Mouse (Mus musculus) ZHBTc4 (cell line): ENCODE results near the gene Usp44.
"Not testable (repeated sequence)": the region's sequence is repeated elsewhere in the genome, so short reads cannot be mapped to it uniquely, and the experiment has no call there.

Experiments used
- DNase-seq: peaks from one replicate; pipeline ENCODE4 v3.0.0-alpha.2; 2011; ENCODE audit warnings: low read depth, low spot score

Usp44 gene

DNA sequence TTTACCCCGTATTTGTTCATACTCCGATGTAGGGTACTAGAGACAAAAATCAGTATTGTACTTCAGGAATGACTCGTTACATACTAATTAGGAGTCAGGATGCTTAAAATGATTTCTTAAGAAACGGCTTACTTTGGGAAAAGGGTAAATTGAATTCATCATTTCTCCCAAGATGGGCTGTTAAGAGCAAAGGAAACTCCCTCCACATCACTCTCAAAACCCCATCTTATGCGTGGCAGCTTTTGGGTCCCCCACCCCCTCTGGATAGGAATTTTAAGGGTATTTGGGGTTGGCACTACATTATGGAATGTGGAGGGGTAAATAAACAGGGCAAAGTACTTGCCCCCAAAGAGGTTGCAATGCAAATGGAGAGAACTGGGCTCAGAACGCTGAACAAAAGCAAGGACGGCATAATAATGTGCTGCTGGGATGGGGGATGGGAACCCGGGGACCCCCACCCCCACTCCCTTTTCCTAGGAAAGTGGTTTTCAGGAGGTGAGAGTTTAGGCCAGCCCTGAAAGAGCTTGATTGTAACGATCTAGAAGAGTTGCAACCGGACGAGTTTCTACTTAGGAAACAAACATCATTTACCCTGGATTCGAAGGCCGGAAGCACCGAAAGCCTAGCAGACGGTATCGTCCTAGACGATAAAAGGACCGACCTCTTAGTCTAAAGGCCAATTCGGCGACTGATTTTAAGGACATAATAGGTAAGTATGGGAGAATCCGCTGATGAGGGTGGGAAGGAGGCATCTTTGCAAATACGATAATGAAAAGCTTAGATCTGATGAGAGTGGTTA is at the start of gene Usp44:
Gene Usp44 (plus strand): TSS at position 625 of the 799 bp plus-strand sequence.
- DNase-seq = no peak

DNA sequence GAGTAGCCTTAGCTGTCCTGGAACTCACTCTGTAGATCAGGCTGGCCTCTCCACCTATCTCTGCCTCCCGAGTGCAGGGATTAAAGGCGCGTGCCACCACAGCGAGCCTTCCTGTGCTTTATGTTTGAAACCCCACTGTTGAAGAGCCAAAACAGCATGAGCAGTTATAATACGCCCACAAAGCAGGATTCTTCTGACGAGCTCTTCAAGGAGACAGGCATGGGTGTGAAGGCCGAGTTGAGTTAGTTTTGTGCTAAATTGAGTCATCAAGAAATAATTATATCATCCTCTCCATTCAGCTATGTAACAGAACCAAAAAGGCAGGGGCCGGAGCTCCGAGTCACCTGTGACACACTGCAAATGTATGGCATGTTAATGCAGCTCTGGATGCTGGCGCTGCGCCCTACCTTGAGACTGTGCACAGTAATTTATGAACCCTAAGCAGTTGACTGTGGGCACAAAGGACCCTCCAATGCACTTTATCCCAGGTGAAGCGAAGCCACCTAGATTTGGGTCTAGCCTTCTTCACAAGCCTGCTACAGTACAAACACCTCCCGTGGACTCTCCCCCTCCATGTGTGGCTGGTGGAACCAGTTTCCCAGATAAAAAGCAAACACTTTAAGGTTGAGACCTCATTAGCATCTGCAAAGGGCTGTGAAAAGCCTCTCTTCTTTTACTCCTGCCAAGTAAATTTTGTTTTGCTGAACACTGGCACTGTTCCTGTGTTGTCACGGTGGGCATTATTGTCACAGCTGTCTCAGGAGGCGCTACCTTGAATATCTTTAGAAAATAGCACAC is 47.9 kb upstream of the Usp44 start:
- no peak for DNase-seq

DNA sequence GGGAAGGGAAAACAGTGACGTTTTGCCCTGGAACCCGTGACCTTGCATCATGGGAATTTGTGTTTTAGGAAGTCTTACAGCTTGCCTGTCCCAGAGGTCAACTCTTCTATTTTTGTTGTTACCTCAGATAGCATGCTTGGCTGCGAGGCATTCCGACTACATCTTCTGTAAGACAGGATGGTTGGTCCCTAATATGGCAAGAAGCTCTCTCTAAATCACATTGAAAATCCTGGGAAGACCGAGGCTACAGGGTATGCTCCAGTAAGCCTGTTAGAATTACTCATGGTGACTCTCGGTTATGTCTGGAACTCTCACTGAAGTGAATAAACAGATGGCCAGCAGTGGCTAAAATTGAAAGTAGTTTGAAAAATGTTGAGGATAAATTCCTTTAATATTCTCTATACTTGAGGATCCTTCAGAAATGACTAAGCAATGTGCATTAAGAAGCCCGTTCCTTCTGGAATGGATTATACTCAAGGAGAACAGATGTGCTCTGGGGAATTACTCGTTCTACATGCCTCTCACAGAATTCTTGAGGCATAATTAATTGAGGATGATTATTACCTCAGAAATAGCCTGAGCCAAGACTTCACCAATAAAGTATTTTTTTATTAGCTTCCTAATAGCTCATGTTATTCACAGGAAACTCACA is 31.5 kb upstream of the Usp44 start:
- DNase-seq = no peak

DNA sequence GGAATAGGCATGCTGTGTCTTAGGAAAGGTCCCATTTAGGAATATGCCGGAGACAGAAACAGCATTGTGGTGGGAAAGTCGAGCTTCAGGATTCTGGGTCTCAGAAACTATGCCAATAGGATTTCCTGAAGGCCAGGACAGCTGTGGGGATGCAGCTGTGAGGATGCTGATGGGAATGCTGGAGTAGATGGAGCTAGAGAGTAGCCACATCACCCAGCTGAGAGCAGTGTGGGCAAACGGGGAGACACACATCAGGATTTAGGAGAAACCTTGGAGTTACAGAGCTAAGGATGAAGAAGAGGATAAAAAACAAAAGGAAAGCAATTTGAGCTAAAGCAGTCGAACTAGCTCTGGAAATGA is 31.0 kb upstream of the Usp44 start:
- DNase-seq = no peak

DNA sequence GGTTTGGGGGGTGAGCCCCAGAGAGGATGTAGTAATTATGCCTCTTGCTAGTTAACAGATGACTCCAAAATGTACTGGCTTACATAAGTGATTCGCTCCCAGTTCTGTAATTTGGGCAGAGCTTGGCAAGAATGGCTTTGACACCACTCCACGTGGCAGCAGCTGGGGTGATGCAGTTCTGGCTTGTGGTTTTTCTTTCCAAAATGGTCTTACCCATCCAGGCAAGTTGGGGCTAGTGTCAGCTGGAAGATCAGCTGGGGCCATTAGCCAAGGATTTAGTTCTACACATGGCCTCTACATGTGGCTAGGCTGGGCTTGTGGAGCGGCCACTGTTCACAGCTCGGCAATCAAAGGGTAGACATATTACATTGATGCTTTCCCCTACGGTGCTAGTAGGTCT is 30.5 kb upstream of the Usp44 start:
- DNase-seq = no peak

DNA sequence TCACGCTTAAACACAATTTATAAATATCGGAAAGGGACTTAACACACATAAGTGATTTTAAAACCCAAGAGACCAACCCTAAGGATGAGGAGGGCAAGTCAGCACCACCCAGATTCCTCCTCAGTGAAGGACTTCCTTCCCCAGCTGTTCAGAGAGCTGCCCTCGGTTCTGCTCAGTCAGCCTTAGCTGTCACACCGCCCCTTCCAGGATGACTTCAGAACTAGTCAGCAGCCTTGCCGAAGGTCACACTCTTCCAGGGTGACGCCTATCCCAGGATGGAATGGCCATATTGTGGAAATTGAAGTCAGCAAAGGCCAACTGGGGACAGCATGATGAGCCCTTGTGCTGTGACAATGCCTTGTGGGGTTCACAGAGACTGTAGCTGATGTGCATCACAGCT is 28.2 kb upstream of the Usp44 start:
- DNase-seq = no peak

DNA sequence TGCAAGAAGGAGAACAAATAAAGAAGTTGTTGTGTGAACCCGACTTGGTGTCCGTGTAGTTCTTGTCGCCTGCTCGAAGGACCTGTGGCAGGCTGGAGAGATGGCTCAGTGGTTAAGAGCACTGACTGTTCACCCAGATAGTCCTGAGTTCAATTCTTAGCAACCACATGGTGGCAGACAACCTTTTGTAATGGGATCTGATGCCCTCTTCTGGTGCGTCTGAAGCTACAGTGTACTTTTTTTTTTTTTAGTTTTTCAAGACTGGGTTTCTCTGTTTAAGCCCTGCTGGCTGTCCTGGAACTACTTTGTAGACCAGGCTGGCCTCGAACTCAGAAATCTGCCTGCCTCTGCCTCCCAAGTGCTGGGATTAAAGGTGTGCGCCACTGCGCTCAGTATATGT is 21.9 kb upstream of the Usp44 start:
- not testable (repeated sequence) for DNase-seq

DNA sequence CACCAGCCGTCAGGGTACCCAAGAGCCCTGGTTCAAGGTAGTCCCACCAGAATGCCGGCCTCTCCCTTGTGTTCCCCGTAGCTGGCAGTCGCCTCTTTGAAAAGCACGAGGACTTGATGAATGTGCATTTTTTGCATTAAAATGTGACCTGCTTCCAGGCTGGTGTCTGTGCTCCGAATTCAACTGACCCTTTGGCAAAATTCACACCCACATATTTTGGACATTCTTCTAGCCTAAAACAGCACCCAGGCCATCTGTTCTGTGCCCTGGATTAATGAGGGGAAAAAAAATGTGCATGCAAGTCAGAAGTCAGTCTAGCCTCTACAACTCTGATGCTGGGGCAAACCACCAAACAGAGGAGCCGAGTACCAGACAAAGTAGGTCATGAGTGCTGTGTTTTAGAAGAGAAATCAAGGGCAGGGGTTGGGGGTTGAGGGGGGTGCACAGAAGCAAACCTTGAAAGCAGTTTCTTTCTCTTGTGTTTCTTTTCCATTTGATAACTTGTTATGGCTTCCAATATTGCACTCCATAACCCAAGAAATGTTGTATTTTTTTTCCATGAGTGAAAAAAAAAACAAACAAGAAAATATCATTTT is 20.7 kb upstream of the Usp44 start:
- DNase-seq = no peak

DNA sequence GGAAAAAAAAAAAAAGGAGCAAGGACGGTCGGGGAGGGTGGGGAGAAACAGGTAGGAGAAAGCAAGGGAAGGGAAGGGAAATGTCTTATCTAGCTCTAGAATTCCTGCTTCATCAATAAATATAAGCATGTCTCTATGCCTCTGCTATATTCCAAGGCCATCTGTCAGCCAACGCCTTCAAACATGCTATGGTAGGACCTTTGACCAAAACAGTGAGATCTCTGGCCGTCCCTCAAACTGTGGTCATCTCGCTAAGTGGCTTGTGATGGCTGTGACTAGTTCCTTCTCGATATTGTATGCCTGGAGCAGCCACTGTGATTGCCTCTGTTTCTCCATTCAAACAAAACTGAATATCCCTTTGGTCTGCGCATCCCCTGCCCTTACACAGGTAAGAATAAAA is 19.3 kb upstream of the Usp44 start:
- no peak for DNase-seq

DNA sequence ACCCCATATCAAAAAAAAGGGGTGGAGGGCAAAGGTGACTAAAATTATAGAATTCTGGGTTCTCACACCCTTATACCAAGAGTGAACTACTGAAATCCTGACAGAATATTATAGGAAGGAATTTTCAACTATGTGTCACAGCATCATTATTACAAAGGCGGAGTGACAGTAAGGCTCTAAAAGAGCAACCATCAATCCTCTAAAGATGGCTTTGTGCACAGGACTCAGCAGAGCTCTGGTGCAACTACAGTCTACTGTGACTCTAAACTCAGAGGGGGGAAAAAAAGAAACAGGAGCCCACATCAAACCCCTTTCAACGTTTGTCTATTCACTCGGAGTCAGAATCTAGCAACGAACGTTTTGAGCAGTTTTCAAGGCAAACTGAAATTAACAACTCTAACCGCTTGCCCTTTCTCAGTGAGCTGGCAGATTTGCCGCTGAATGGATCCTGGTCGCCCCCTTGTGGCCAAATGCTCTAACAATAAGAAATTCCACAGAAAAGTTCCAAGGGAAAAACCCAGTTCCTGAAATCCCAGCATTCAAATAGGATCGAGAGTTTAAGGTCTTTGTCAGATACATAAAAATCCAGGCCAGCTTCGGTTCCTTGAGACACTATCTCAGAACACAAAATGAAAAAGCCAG is 18.5 kb upstream of the Usp44 start:
- peak; percentile 80 for DNase-seq

DNA sequence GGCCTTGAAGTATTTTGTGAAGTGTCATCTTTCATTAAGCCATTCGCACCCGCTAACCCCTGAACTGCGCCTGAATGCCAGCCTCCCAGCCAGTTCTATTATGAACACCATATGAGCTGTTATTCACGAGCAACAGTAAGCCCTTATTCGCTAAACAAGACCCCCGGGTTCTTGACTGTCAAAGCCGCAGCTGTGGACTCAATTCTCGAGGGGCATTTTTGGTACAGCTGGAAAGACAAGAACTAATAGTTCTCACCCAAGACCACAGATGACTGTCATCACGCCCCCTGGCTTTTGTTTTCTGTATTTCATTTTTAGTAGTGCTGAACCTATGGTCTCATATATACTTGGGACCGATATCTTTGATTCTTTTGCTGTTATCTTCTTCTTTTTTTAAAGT is 17.6 kb upstream of the Usp44 start:
- no peak for DNase-seq

DNA sequence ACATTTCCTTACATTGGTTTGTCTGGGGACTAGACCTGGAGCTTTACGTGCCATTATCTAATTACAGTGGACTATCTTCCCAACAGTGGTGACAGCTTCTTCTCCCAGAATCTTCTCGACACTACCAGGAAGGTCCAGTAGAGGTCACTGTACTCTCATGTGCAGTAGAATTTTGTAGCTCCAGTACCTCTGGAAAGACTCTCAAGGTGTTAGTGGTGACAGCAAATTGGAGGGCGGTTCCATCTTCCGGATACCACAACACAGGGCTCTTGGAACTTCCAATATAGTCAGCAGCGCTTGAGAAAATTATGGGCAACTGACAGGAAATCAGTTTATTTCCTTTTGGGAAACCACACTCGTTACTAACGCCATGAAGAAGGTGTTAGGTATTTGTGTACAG is 12.7 kb upstream of the Usp44 start:
- DNase-seq = peak; percentile 87

DNA sequence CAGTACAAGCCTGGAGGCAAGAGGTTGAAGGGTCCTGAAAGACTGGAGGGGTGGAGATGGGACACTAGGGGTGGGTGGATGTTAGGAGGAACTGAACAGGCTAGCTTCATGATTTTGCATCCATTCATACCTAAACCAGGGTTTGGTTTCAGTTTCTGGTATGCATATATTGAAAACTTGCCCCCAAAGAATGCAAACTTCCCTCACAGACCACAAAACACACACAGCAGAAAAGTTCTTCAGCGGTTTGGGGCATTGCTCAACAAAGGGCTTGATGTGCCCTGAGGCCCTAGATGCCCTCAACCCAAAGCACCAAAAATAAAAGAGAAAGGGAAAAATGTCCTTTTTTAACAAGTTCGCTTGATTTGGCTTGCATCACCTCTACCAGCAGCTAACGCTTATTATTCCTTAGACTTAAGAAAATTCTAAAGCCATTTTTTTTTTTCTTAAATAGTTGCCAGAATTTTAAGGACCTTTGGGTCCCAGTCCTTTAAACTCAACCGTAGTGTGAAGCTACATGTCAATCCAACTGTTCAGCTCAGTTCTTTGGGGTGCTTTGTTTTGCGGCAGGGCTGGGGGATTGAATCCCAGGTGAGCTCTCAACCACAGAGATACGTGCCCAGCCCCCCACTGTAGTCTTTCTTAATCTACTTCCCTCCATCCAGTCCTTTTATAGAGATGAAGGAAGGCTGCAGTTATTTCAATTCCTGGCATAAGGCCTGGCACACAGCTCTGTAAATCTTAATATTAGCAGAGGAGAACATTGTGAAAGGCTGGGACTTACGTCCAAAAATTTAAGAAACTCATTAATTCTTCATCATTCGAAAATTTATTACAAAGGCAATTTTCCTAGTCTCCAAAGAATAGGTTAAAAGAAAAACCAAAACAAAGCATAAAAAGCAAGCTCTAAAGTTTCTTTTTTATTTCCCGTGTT is 1.2 kb upstream of the Usp44 start:
- no peak for DNase-seq

DNA sequence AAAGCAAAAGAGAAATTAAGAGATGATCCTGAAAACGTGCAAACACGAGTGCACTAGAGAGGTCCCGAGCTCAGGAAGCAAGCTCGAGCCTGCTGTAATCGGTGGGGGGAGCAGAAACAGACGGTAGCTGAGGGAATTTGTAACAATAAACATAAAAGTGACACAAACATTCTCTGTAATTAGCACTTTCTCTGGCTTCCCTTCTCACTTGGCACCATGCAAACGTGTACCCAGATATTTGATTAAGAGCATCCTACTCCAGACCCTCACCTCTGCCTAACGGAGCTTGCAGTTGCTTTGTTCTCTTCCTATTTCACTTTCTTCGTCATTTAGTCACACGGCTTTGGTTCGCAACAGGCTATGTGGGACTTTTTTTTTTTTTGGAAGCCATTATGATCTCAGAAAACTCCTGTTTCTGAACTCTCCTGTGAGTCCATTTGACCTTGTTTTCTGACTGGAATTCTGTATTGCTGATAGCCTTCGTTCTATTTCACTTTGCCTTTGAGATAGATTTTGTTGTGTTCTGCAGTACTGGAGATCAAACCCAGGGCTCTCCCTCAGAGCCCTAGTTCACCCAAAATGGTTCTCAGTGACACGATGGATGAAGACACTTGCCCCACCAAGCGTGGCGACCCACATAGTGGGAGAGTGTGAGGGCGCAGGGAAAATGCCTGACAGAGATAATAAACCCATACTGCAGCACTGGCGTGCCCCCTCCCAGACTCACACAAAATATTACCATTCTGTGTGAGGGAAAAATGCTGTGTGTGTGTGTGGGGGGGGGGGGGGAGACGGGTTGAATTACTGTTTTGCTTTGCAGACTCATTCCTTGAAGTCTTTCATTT is 597 bp downstream of the Usp44 start:
- DNase-seq = no peak

DNA sequence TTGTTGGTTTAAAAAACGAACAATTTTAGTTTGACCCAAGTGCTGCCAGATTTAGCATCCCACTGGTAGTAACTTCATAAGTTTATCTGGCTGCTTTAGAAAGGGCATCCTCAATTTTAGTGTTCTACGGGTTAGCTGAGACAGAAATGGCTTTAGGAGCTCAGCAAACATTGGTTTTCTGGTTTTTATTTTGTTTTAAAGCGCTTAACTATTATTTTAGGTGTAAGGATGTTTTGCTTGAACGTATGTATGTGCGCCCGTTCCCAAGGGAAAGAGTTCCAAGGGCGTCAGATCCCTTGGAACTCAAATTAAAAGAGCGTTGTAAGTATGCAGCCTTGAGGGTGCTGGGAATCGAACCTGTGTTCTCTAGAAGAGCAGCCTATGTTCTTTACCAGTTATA is 1.5 kb downstream of the Usp44 start:
- no peak for DNase-seq

DNA sequence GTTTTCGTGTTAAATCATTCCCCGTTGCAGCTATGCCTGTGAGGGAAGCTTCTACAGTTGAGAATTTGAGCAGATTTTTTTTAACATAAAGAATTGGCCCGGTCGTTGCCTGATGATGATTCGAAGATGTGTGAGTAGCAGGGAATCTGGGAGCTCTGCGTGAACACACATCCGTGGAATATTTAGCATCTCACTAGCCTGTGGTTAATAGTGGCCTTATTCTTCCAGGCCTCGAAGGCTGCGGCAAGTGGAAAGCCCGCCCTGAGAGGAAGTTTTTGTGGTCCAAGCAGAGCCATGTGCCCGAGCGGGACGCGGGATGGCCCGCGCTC is 2.0 kb downstream of the Usp44 start:
- no peak for DNase-seq

DNA sequence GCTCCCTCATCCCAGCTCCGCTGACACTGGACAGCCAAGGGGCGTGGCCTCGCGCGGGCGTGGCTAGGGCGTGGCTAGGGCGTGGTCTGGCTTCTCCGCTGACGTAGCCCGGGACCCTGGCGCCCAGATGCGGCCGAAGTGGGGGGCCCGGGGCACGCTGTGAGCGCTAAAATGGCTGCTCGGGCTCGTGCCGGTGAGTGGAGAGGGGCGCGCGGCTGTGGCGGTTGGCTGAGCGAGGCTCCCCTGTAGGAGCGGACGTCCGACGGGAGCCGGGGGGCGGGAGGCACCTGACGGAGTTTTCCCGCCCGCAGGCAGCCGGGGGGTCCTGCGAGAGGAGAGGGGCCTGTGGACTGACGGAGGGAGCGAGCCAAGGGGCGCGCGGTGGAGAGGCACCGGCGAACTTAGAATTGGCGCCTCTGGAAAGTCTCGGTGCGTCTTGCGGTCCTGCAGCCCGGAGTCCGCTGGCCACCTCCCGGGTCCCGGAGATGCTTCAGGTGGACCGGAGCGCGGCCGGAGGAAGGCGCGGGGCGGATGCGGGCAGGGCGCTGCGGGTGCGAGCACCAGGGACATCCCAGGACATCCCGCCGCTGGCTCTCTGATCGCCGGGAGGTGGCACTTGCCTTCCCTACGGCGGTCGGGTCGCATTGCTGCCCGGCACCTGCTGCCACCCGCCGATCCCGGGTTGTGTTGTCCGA is 2.5 kb downstream of the Usp44 start:
- peak; percentile 76 for DNase-seq

DNA sequence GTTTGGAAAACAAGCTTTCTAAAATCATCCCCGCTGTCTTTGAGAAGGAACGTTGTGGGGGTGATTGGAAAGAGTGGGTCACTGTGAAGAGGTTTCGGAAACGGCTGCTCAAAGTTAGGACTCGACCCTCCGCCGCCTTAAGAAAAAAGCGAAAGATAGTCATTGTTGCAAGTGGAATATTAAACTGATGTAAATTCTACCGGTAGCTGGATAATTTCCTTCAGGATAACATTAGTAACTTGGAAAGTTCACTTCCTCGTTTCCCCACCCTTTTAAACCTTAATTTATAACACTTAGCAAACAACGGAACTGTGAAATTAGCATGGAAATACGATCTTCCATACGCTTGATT is 3.0 kb downstream of the Usp44 start:
- no peak for DNase-seq

DNA sequence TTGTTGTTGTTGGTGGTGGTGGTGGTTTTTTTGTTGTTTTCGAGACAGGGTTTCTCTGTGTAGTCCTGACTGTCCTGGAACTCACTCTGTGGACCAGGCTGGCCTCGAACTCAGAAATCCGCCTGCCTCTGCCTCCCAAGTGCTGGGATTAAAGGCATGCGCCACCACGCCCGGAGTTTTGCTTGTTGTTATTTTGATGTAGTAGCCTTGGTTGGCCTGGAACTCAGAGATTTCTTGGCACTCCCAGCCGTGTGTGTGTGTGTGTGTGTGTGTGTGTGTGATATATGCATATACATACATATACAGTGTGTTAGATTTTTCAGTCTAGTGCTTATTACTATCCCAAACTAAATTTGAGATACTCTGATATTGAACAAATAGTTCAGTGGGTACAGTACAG is 3.8 kb downstream of the Usp44 start:
- DNase-seq = peak; percentile 51
